Mouse (Mus musculus) megakaryocyte, embryonic 14.5 days (primary cell): ENCODE results near the gene Apold1. TPM values are rescaled to one million over a fixed set of nuclear protein-coding genes. Genes with fewer than 3 reads are reported as not detected.

Experiments used
- H3K27me3 ChIP-seq: replicated peaks from 2 replicates; pipeline ENCODE3; 2012; ENCODE audit warnings: inconsistent platforms
- H3K36me3 ChIP-seq: replicated peaks from 2 replicates; pipeline ENCODE3; 2012; ENCODE audit warnings: low read length, inconsistent platforms, mixed read lengths
- H3K4me1 ChIP-seq: 2 replicates; pipeline ENCODE4 v1.6.1; 2012; ENCODE audit warnings: inconsistent platforms
- H3K4me3 ChIP-seq: replicated peaks from 2 replicates; pipeline ENCODE3; 2012; ENCODE audit warnings: moderate library complexity, mild to moderate bottlenecking, inconsistent platforms
- H3K9me3 ChIP-seq: 2 replicates; pipeline ENCODE4 v1.6.1; 2012; ENCODE audit warnings: inconsistent platforms
- FLI1 ChIP-seq: IDR thresholded peaks from 2 replicates; pipeline ENCODE4 v1.6.1; 2012; ENCODE audit warnings: low read length, inconsistent platforms, mixed read lengths
- GATA1 ChIP-seq: IDR thresholded peaks from 3 replicates; pipeline ENCODE4 v1.6.1; 2012; ENCODE audit warnings: mixed read lengths, low read length, inconsistent platforms, borderline replicate concordance
- polyA plus RNA-seq: library from polyadenylated mRNA; stranded (reverse); fragments of >175 nt; gene quantifications from 2 replicates; pipeline ENCODE4 v1.2.3, GENCODE M21; 2012; ENCODE audit warnings: low replicate concordance; ENCODE audit not compliant: insufficient read depth

Gene Apold1
- polyA plus RNA-seq, 1 experiment: 1.1 TPM

- peaks cover 31% of the 10 kb centered on the region for H3K4me1 ChIP-seq
- peaks cover 3% of the 10 kb centered on the region for H3K36me3 ChIP-seq
- no peak overlapping the region for H3K4me3 ChIP-seq
- H3K27me3 ChIP-seq: no peaks in the 10 kb centered on the region
- TF ChIP-seq FLI1 (no peak), GATA1 (no peak)
- no peaks in the 10 kb centered on the region for H3K9me3 ChIP-seq
These were observed 16.6 kb downstream of the Apold1 start for GRCm38 (mm10) chr6:134998076-134998475.

GRCm38 (mm10) chr6:134998781-134999180 is 17.3 kb downstream of the Apold1 start:
- Histone ChIP-seq H3K9me3 (no peaks in the 10 kb centered on the region), H3K4me3 (no peak overlapping the region), H3K27me3 (no peaks in the 10 kb centered on the region), H3K4me1 (peaks cover 27% of the 10 kb centered on the region), H3K36me3 (peaks cover 3% of the 10 kb centered on the region)
- no peak for TF ChIP-seq FLI1
- no peak for TF ChIP-seq GATA1

GRCm38 (mm10) chr6:135000272-135000671 is 18.8 kb downstream of the Apold1 start:
- Histone ChIP-seq H3K27me3 (no peaks in the 10 kb centered on the region), H3K4me3 (no peak overlapping the region), H3K9me3 (no peaks in the 10 kb centered on the region), H3K36me3 (peaks cover 3% of the 10 kb centered on the region), H3K4me1 (peaks cover 13% of the 10 kb centered on the region; the same call in 1 of the 2 replicates)
- TF ChIP-seq FLI1: no peak

- Histone ChIP-seq H3K4me1 (peaks cover 24% of the 10 kb centered on the region), H3K9me3 (no peaks in the 10 kb centered on the region), H3K27me3 (no peaks in the 10 kb centered on the region), H3K4me3 (no peak overlapping the region), H3K36me3 (peaks cover 3% of the 10 kb centered on the region)
- no peak for TF ChIP-seq GATA1
- TF ChIP-seq FLI1: no peak
These were observed 20.5 kb downstream of the Apold1 start for GRCm38 (mm10) chr6:135001991-135002390.

GRCm38 (mm10) chr6:135006372-135006771 is 24.9 kb downstream of the Apold1 start:
- peaks cover 50% of the 10 kb centered on the region for H3K4me1 ChIP-seq
- TF ChIP-seq FLI1 (no peak), GATA1 (no peak)
- H3K36me3 ChIP-seq: peaks cover 3% of the 10 kb centered on the region
- no peaks in the 10 kb centered on the region for H3K27me3 ChIP-seq
- H3K4me3 ChIP-seq: peak overlapping the region; percentile 74
- H3K9me3 ChIP-seq: no peaks in the 10 kb centered on the region

GRCm38 (mm10) chr6:135011048-135011733 is 29.7 kb downstream of the Apold1 start, which contains the start of gene Ddx47:
Ddx47 (plus strand) TSS chr6:135011612.
- Histone ChIP-seq H3K36me3 (peaks cover 31% of the 10 kb centered on the region), H3K4me3 (peak within 1 kb of the TSS; percentile 94), H3K27me3 (no peaks in the 10 kb centered on the region), H3K9me3 (no peaks in the 10 kb centered on the region), H3K4me1 (peaks cover 57% of the 10 kb centered on the region)
- TF ChIP-seq FLI1: peak; percentile 44; the same call in 1 of the 2 replicates
- no peak for TF ChIP-seq GATA1

- Histone ChIP-seq H3K4me3 (peak overlapping the region; percentile 94), H3K27me3 (no peaks in the 10 kb centered on the region), H3K4me1 (peaks cover 51% of the 10 kb centered on the region), H3K36me3 (peaks cover 37% of the 10 kb centered on the region), H3K9me3 (no peaks in the 10 kb centered on the region)
- no peak for TF ChIP-seq FLI1
- TF ChIP-seq GATA1: no peak
These were observed 30.2 kb downstream of the Apold1 start for GRCm38 (mm10) chr6:135011734-135012116.

GRCm38 (mm10) chr6:135017211-135017610 is 35.7 kb downstream of the Apold1 start:
- Histone ChIP-seq H3K4me3 (no peak overlapping the region), H3K4me1 (peaks cover 10% of the 10 kb centered on the region), H3K27me3 (no peaks in the 10 kb centered on the region), H3K9me3 (no peaks in the 10 kb centered on the region), H3K36me3 (peaks cover 91% of the 10 kb centered on the region)
- no peak for TF ChIP-seq GATA1
- no peak for TF ChIP-seq FLI1

GRCm38 (mm10) chr6:135019564-135019963 is 38.0 kb downstream of the Apold1 start:
- no peak for TF ChIP-seq GATA1
- TF ChIP-seq FLI1: no peak
- Histone ChIP-seq H3K36me3 (peaks cover 99% of the 10 kb centered on the region), H3K9me3 (no peaks in the 10 kb centered on the region), H3K27me3 (no peaks in the 10 kb centered on the region), H3K4me1 (peaks cover 14% of the 10 kb centered on the region), H3K4me3 (no peak overlapping the region)

GRCm38 (mm10) chr6:135021633-135022032 is 40.1 kb downstream of the Apold1 start:
- Histone ChIP-seq H3K4me3 (no peak overlapping the region), H3K9me3 (no peaks in the 10 kb centered on the region), H3K27me3 (no peaks in the 10 kb centered on the region), H3K36me3 (peaks cover 86% of the 10 kb centered on the region), H3K4me1 (peaks cover 29% of the 10 kb centered on the region)
- no peak for TF ChIP-seq FLI1
- no peak for TF ChIP-seq GATA1
